Mouse (Mus musculus): ENCODE results near the gene Ralgapa2. TPM values are rescaled to one million over a fixed set of nuclear protein-coding genes. Genes with fewer than 3 reads are reported as not detected.

Gene Ralgapa2
- total RNA-seq, 1 experiment from 2014 or later: 23.6 TPM

DNA sequence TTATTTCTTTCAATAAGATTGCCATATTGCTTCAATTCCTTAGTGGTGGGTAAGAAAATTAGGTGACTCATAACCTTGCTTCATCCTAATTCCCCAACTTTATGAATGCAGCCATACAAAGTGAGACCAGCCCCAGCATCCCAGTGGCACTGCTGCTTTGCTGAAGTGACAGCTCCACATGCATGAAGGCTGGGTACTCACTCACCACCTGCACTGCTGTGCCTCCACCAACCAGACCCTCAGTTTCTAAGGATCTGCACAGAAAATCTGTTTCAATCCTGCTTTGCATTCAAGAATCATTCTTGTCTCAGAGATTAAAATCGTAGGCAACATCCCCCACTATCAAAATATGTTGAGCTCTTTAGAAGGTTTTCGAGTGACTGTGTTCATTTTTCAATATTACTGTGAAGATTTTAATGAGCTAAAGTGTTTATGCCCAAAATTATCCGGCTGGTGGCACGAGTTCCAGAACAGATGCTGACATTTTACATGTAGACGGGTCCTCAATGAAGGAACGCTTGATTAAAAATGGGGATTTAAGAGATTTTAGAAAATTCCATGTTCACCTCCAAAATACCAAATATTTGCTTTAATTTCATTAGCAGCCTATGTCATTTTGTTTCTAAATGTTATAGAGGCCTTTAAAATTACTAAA is 113.8 kb downstream of the Ralgapa2 start:
- no peak for ATAC-seq (replicated peaks; ENCODE audit: insufficient number of reproducible peaks, low FRiP score, low TSS enrichment, poor library complexity, severe bottlenecking)

DNA sequence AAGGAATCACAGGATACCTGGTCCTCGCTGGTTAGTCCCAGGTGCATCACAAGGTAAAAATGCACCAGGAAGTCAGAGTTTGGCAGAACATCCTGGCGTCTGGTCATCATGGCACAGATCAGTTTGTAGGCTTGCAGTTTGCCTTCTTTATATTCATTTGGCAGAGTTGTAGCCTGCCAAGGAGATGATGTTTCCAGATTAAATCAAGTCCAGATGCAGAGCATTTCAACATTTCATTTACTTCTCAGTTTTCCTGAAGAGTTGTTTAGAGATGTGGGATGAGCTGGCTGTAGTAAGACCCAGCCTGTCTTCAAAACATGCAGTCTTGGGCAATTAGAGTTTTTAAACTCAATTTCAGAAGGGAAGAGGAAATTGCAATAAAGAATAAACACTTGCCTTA is 124.9 kb downstream of the Ralgapa2 start:
- ATAC-seq (replicated peaks; ENCODE audit: insufficient number of reproducible peaks, low FRiP score, low TSS enrichment, poor library complexity, severe bottlenecking): no peak

DNA sequence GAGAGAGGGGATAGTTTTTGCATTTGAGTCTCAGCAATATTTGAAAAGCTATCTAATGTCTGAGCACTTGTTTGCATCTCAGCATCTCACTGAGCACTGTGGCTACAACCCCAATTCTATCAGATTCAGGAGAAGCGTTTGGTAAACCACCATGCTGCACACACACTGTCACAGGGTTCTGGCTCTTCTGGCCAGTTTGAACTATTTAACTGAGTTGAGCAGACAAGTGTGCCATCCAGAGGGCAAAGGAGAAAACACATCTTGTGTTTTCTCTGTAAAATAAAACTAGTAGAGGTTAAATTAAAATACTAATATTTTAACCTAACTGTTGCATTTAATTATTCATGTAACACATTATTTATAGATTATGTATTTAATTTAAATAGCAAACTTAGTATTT is 127.6 kb downstream of the Ralgapa2 start:
- ATAC-seq (replicated peaks; ENCODE audit: insufficient number of reproducible peaks, low FRiP score, low TSS enrichment, poor library complexity, severe bottlenecking): no peak

DNA sequence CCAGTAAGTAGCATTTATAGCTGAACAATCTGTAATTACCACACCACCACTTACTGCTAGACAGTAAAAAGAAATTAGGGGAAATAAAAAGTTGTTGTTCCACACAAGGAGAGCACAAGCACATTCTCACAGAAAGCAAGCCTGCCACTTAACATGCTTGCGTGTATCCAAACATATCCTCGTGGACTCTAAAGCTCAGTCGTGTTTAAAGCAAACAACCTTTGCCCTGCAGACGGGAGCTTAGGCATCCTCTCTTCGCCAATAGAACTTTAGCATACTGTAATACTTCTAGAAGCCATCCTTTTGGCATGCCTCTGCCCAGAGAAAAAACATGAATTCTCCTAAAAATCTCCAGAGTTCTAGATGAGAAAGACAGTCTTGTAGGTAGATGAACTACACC is 135.9 kb downstream of the Ralgapa2 start:
- no peak for ATAC-seq (replicated peaks; ENCODE audit: insufficient number of reproducible peaks, low FRiP score, low TSS enrichment, poor library complexity, severe bottlenecking)

DNA sequence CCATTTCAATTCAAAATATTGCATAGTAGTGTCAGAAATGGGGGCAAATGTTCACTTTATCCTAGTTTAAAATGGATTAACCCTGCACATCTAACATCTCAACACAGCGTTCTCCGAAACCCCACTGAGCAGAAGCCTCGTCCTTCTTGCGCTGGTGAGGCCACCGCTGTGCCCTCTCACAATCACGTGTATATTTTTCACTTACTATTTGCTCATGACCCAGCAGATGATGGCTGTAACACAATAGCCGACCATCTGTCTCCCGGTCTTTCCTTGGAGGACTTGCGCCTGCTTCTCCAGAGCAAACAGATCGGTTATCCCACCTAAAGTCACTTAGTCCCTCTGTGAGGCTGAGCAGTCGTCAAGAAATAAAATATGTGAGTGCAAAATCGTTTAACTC is 146.0 kb downstream of the Ralgapa2 start:
- ATAC-seq (replicated peaks; ENCODE audit: insufficient number of reproducible peaks, low FRiP score, low TSS enrichment, poor library complexity, severe bottlenecking): no peak

DNA sequence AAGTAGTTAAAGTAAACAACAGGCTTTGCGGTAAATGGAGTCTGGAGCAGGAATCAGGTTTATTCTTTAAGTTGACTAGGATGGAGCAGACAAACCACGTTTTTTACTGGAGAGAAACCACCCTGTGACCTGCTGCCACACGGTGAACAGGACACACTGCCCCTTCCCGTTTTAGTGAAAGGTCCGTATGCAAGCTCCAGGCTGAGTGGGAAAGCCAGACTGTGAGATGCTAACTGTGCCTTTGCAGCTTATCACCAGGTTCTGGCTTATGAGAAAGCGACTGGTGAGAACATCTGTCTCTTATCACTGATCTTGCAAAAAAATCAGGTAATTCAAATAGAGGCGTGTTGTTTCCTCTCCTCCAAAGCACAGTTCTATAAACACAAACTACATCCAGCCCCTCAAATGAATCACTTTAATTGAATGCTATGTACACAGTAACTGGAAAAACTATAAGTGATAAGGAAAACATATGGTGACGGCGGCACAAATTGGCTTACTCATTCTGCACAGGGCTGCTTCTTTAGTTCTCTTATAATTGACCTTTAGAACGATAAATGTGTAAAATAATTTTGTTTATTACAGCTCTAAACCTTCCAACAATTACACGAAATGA is 146.7 kb downstream of the Ralgapa2 start:
- no peak for ATAC-seq (replicated peaks; ENCODE audit: insufficient number of reproducible peaks, low FRiP score, low TSS enrichment, poor library complexity, severe bottlenecking)

DNA sequence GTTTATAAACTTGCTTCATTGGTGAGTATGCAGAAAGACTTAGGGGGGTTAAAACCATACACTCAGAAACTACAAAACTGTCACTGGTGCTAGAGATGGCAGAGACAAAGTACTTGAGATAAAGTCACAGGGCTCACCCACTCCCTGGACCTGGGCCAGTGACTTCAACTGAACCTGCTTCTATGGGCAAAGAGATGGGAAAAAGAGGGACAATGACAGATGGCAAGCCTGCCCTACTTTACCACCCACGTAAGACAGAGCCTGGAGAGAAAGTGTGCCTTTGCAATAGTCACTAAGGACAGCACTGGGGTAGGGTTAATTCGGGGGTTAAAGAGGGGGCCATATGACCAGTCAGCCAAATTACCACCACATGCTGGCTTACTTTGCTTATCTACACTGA is 148.7 kb downstream of the Ralgapa2 start:
- no peak for ATAC-seq (replicated peaks; ENCODE audit: insufficient number of reproducible peaks, low FRiP score, low TSS enrichment, poor library complexity, severe bottlenecking)

DNA sequence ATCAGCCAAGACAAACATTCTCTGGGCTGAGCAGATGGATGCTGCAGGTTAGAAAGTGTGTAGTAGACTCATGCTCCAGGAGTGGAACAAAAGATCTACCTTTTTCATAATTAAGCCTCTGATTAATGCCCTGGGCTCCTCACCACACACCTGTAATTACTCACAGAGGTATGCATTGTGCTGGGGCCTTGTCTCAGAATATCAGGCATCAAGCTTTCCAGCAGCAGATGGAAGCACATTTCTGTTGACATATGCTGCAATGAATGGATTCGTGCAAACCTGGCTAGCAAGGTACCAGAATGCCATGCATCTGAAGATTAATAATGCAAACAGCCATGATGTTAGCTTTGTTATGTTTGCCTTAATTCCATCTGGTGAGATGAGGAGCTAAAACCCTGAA is 149.2 kb downstream of the Ralgapa2 start:
- no peak for ATAC-seq (replicated peaks; ENCODE audit: insufficient number of reproducible peaks, low FRiP score, low TSS enrichment, poor library complexity, severe bottlenecking)

DNA sequence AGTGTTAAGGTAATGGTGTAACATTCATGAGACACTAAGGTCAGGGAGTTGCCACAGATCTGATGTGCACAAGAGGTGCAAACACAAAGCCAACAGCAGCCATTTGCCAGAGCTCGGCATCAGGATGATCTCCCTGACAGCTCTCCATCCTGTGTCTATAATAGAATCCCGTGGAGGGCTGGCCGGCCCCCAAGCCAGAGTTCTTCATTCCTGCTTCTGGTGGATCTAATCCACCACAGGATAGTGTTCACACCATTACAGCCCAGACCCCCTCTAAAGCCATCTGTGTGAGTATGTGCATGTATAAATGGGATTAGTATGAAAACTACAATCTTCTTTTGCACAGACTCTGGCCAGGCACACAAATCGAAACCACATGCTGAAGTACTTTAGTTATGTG is 150.2 kb downstream of the Ralgapa2 start:
- ATAC-seq (replicated peaks; ENCODE audit: insufficient number of reproducible peaks, low FRiP score, low TSS enrichment, poor library complexity, severe bottlenecking): no peak

DNA sequence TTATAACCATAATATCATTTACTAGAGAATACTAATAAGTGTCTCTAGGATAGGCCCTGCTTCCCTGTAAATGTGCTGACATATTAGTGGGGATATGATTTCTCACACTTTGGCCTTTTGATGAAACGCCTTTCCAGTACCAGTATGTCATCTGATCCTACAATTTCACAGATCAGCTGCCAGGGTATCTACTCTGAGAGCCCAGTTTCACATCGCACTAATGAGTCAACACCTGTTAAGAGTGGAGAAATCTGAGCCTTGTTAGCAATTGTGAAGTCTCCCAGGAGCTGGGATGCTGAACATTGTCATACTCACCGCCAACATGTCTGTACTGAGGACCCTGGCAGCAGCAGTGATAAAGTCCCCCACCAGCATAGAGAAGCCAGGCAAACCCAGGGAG is 151.1 kb downstream of the Ralgapa2 start:
- ATAC-seq (replicated peaks; ENCODE audit: insufficient number of reproducible peaks, low FRiP score, low TSS enrichment, poor library complexity, severe bottlenecking): no peak

DNA sequence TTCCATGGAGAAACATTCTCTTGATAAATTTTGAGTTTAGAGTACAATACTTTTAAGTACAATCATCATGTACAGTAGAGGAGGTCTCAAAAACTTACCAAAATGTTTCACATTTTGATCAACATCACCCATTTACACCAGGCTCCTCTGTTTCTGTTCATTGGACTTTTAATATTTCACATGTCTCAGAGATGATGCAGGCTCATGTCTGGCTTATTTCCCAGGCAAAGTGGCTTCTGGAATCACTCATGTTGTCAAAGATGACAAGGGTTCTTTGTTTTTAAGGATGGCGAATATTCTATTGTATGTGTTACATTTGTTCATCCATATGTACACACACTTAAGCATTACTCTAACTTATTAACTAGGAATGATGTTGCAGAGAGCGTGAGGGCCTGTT is 152.5 kb downstream of the Ralgapa2 start:
- ATAC-seq (replicated peaks; ENCODE audit: insufficient number of reproducible peaks, low FRiP score, low TSS enrichment, poor library complexity, severe bottlenecking): no peak

DNA sequence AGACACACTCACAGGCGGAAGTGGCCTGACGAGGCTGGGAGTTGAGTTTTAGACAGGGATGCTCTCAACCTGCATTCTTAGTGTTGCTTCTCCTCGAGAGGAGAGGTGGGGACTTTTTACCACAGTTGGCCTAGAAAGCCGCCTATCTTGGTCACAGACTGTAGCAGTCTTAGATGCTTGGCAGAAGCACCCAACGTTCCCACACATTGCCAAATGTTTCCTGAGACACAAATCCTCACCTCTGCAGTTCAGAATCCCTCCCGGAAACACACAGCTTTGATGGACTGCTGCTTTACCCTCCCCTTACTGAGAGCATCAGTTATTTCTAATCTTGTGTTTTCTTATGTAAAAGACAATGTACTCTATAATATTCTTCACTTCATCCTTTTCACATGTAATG is 155.6 kb downstream of the Ralgapa2 start:
- no peak for ATAC-seq (replicated peaks; ENCODE audit: insufficient number of reproducible peaks, low FRiP score, low TSS enrichment, poor library complexity, severe bottlenecking)

DNA sequence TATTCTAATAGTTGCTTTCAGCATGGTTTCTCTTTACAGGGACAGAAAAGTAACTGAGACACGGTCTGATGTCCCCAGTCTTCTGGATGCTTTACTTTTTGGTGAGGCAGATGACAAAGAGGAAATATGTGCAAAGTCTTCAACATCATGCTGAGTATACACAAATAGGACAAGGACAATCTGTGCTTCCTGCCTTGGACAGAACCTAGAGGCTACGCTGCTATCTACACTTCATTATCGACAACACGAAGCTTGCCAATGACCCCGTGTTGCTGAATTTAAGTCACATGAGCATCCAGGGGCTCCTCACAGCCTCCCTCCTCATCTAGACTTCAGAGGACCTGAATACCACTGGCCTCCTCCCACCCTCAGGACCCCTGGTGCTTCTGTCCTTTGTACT is 161.9 kb downstream of the Ralgapa2 start:
- ATAC-seq (replicated peaks; ENCODE audit: insufficient number of reproducible peaks, low FRiP score, low TSS enrichment, poor library complexity, severe bottlenecking): no peak

DNA sequence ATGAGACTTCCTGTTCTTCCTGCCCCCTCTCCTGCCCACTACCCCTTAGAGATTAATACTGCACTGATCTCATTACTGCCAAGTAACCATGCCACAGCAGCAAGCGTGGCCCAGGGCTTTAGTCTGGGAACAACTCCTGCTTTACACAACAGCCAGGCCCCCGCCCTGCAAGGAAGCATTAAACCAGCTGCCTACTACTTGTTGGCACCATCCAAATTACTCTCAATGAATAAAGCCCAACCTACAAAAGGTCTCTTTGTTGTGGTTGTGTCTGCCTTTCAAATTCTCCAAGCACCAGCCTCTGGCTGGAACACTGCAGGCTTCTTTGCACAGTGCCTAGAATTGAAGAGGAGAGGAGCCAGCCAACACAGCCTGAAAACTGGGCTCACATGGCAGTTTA is 164.2 kb downstream of the Ralgapa2 start:
- no peak for ATAC-seq (replicated peaks; ENCODE audit: insufficient number of reproducible peaks, low FRiP score, low TSS enrichment, poor library complexity, severe bottlenecking)

DNA sequence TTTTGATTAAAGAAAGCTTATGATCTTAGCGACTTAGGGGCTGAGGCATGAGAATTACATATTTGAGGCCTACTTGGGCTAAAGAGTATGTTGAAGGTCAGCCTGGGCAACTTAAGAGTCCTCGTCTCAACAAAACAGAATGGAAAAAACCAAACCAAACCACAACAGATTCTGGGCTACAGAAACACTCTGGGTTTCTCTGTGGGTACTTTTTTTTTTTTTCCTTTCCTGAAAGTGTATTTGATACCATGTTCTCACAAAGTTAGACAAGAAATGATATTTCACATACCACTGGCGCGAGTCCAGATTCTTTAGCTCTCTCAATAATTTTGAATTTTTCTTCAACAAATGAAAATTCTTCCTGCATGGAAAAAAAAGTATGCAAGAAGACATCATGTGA is 172.1 kb downstream of the Ralgapa2 start:
- ATAC-seq (replicated peaks; ENCODE audit: insufficient number of reproducible peaks, low FRiP score, low TSS enrichment, poor library complexity, severe bottlenecking): no peak

DNA sequence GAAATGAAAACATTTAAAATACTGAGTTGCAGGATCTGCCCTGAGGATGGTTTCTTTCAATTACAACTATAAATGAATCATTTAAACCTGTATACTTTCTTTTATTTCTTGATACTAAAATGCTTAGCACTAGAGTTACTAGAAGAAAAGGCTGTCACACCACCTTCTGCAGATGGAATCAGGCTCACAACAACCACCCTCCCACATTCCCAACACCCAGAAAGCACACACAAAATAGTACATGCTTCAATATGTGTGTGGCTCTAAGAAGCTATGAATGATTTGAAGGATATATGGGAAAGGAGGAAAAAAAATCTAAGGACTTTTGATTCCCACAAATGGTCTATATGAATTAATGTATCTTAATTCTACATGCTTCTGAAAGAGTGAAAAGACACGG is 174.6 kb downstream of the Ralgapa2 start:
- no peak for ATAC-seq (replicated peaks; ENCODE audit: insufficient number of reproducible peaks, low FRiP score, low TSS enrichment, poor library complexity, severe bottlenecking)

DNA sequence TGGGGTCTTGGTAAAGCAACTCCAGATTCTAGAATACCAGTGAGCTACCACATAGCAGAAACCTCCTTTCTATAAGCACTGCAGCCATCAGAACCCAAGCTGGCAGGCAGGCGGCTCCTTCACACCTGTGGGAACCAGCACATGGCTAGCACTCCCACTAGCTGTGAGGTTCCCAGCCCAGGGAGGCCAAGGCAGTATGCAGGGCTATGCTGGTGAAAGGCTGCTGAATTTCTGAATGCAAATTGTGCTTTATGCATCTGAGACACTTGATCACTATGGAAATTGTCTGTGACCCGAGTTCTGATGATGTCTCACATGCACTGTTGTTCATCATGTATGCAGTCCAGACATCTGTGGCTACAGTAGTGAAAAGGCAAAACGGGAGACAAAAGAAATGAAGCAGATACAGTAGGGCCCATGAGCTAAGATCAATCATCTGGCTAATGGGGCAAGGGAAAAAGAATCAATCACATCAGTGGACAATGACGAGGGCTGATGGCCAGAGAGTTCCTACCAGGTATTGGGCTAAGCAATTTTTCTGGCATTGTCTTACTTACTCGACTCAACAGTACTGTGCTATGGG is 180.2 kb downstream of the Ralgapa2 start:
- ATAC-seq (replicated peaks; ENCODE audit: insufficient number of reproducible peaks, low FRiP score, low TSS enrichment, poor library complexity, severe bottlenecking): no peak

DNA sequence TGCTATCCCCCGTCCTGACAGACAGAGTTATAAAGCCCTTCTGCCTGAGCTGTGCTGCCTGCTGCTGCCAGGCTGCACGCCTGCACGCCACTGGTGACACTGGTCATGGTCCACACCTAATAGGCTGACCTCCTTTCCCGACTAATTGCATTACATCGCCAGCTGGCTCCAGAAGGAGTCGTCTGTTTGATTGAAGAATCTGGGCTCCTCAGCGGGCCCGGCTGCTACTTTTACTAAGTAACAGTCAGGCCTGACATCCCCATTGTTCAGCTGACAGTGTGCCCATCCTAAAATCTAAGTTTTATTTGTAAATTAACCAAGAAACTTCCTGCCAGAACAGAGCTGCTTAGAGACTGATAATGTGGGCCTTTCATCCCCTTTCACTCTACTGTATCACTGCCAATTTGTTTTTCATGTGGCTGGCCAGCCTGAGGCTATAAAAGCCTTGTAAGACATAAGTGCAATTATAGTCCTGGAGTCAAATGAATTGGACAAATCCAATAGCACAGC is 181.3 kb downstream of the Ralgapa2 start:
- ATAC-seq (replicated peaks; ENCODE audit: insufficient number of reproducible peaks, low FRiP score, low TSS enrichment, poor library complexity, severe bottlenecking): no peak

DNA sequence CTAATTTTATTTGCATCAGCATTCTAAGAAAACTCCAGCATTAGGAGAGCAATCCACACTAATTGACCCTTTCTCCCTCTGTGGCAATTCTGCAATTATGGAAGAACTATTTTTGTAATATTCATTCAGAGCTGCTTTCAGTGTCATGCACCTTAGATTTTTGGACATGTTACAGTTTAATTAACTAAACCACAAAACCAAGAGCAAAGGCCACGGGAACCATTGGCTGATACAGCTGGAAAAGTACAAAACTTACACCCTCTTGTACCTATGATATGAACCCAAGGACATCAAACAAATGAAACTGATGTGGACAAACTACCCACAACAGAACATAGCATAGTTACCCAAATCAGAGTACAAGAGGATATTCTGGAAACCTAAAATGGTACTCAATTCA is 182.0 kb downstream of the Ralgapa2 start:
- no peak for ATAC-seq (replicated peaks; ENCODE audit: insufficient number of reproducible peaks, low FRiP score, low TSS enrichment, poor library complexity, severe bottlenecking)

DNA sequence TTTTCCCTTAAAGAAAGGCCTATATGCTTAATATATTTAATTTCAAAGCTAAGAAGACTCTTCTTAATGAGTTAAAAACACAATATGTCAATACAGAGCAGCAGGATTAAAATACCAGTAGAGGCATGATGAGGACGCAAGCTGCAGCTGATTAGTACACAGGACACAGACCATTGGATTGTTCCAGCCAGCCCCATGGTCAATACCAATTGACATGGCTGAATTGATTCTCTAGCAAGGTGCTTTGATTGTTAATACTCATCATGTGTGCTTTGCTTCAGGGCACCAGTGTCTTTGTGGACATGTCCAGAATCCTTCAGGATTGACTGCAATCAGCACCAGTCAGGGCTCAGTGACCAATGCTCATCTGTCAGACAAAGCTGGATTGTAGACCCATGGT is 185.5 kb downstream of the Ralgapa2 start:
- no peak for ATAC-seq (replicated peaks; ENCODE audit: insufficient number of reproducible peaks, low FRiP score, low TSS enrichment, poor library complexity, severe bottlenecking)
